Mouse (Mus musculus) myocyte (in vitro differentiated cells): ENCODE results near the gene Pan3. TPM values are rescaled to one million over a fixed set of nuclear protein-coding genes. Genes with fewer than 3 reads are reported as not detected.

Source experiments
- H3K27me3 ChIP-seq: one replicate; pipeline ENCODE4 v1.6.1; 2011; ENCODE audit not compliant: control insufficient read depth, insufficient read depth, insufficient read length
- H3K36me3 ChIP-seq: one replicate; pipeline ENCODE4 v1.6.1; 2011; ENCODE audit not compliant: control insufficient read depth, insufficient read depth
- H3K4me2 ChIP-seq: one replicate; pipeline ENCODE4 v1.6.1; 2011; ENCODE audit warnings: low read depth, control low read depth
- H3K4me3 ChIP-seq: one replicate; pipeline ENCODE4 v1.5.1; 2011; ENCODE audit warnings: mild to moderate bottlenecking, control low read depth, moderate library complexity
- H3K79me2 ChIP-seq: one replicate; pipeline ENCODE4 v1.6.1; 2011; ENCODE audit not compliant: control insufficient read depth, insufficient read depth
- H3ac ChIP-seq: one replicate; pipeline ENCODE4 v1.6.1; 2011; ENCODE audit not compliant: control insufficient read depth, insufficient read length
- CEBPB ChIP-seq: IDR thresholded peaks from 2 replicates; pipeline ENCODE4 v1.6.1; 2011; ENCODE audit warnings: mild to moderate bottlenecking, moderate library complexity; ENCODE audit not compliant: poor library complexity, insufficient read depth, severe bottlenecking
- E2F4 ChIP-seq: IDR thresholded peaks from one replicate; pipeline ENCODE4 v1.6.1; 2011; ENCODE audit warnings: mild to moderate bottlenecking, control low read depth, moderate library complexity; ENCODE audit not compliant: insufficient read depth
- MAX ChIP-seq: IDR thresholded peaks from one replicate; pipeline ENCODE4 v1.6.1; 2011; ENCODE audit warnings: low read depth, mild to moderate bottlenecking, control low read depth
- MYOD1 ChIP-seq, 3 experiments: IDR thresholded peaks; one replicate each; pipeline ENCODE4 v1.6.1; 2011; ENCODE audit warnings: control low read depth in 2 of 3, low read depth in 2 of 3, mild to moderate bottlenecking in 2 of 3, moderate library complexity in 1 of 3; ENCODE audit not compliant: insufficient read length in 2 of 3, control insufficient read depth in 1 of 3
- MYOG ChIP-seq, 3 experiments: IDR thresholded peaks; one replicate each; pipeline ENCODE4 v1.6.1; 2011; ENCODE audit warnings: control low read depth in 2 of 3, low read depth in 2 of 3, mild to moderate bottlenecking in 2 of 3; ENCODE audit not compliant: insufficient read length in 2 of 3, control insufficient read depth in 1 of 3, insufficient read depth in 1 of 3
- POLR2A ChIP-seq: IDR thresholded peaks from one replicate; pipeline ENCODE4 v1.6.1; 2011; ENCODE audit warnings: low read depth, mild to moderate bottlenecking, control low read depth, moderate library complexity; ENCODE audit not compliant: insufficient read length
- POLR2AphosphoS2 ChIP-seq: IDR thresholded peaks from one replicate; pipeline ENCODE4 v1.6.1; 2011; ENCODE audit warnings: low read depth, control low read depth; ENCODE audit not compliant: insufficient read length
- REST ChIP-seq: IDR thresholded peaks from one replicate; pipeline ENCODE4 v1.6.1; 2011; ENCODE audit warnings: mild to moderate bottlenecking, control low read depth, moderate library complexity; ENCODE audit not compliant: insufficient read depth, insufficient read length
- SRF ChIP-seq: IDR thresholded peaks from one replicate; pipeline ENCODE4 v1.6.1; 2011; ENCODE audit warnings: low read depth; ENCODE audit not compliant: control insufficient read depth, insufficient read length
- TCF12 ChIP-seq: IDR thresholded peaks from one replicate; pipeline ENCODE4 v1.6.1; 2011; ENCODE audit warnings: mild to moderate bottlenecking, control low read depth; ENCODE audit not compliant: poor library complexity, insufficient read depth, severe bottlenecking
- TCF3 ChIP-seq: IDR thresholded peaks from one replicate; pipeline ENCODE4 v1.6.1; 2011; ENCODE audit warnings: low read depth, control low read depth; ENCODE audit not compliant: insufficient read length
- USF1 ChIP-seq: IDR thresholded peaks from one replicate; pipeline ENCODE4 v1.6.1; 2011; ENCODE audit warnings: low read depth, mild to moderate bottlenecking, control low read depth, moderate library complexity
- polyA plus RNA-seq: library from polyadenylated mRNA; unstranded; fragments of >200 nt; fragmentation: generic; extraction: Trizol; gene quantifications from one replicate; pipeline ENCODE4 v1.2.1, GENCODE M21; 2012; ENCODE audit warnings: missing spikeins

The Pan3 gene
- polyA plus RNA-seq, 1 experiment = 10.9 TPM

DNA sequence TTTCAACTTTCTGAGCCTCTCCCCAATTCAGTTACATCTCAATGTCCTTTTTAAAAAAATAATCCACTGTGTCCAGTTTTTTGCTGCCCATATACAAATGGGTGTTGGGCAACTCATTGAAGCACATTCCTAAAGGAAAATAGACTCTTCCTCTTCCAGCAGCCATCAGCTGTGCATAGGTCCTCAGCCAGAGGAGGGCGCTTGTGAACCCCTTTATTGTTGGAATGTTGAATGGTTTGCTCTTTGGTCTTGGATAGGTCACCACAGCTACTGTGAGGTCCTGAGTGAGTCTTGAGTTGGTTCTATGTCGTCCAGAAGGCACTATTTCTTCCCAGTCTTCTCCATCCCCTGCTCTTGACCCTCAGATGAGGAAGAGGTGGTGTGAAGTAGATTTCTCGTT is 54.2 kb downstream of the Pan3 start:
- TF ChIP-seq REST = no peak
- TF ChIP-seq USF1 = no peak
- TF ChIP-seq MYOD1 (IDR thresholded peaks at IDR 0.05; ENCODE audit: control insufficient read depth in 1 of 3, insufficient read length in 2 of 3, low read depth in 2 of 3) = no peak
- TF ChIP-seq POLR2A = no peak
- no peak for TF ChIP-seq CEBPB
- TF ChIP-seq TCF12 = no peak
- no peak for TF ChIP-seq MYOG (IDR thresholded peaks at IDR 0.05; ENCODE audit: control insufficient read depth in 1 of 3, insufficient read depth in 1 of 3, insufficient read length in 2 of 3, low read depth in 2 of 3)
- TF ChIP-seq SRF = no peak
- no peak for TF ChIP-seq POLR2AphosphoS2
- no peak for TF ChIP-seq MAX
- no peak for TF ChIP-seq E2F4
- no peak for TF ChIP-seq TCF3
- H3K36me3 ChIP-seq = peaks cover 5% of the 10 kb centered on the region
- peaks cover 32% of the 10 kb centered on the region for H3K79me2 ChIP-seq
- no peak overlapping the region for H3ac ChIP-seq
- H3K27me3 ChIP-seq = no peaks in the 10 kb centered on the region
- H3K4me2 ChIP-seq = no peak overlapping the region
- H3K4me3 ChIP-seq = no peak overlapping the region

DNA sequence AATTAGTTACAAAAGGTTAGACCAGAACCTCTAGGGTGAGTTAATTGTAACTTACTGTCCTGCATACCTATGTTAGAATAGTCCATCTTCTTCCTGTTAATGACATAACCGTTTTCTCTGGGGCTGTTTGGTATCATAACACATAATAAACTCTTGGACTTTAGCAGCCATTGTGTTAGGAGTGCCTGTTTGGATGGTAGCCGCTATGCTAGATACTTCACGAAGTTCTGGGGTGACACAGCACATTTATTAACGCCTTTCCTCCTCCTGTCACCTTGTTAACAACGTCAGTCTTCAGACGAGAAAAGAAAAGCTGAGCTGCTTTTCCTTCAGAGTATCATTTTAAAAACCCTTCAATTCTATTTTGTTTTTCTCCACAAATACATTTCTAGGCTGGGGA is 59.3 kb downstream of the Pan3 start:
- Histone ChIP-seq H3K4me3 (no peak overlapping the region), H3K79me2 (peaks cover 25% of the 10 kb centered on the region), H3ac (no peak overlapping the region), H3K4me2 (no peak overlapping the region), H3K27me3 (no peaks in the 10 kb centered on the region), H3K36me3 (peaks cover 9% of the 10 kb centered on the region)
- TF ChIP-seq MYOD1 (IDR thresholded peaks at IDR 0.05; ENCODE audit: control insufficient read depth in 1 of 3, insufficient read length in 2 of 3, low read depth in 2 of 3) = no peak
- no peak for TF ChIP-seq POLR2AphosphoS2
- no peak for TF ChIP-seq REST
- TF ChIP-seq POLR2A = no peak

DNA sequence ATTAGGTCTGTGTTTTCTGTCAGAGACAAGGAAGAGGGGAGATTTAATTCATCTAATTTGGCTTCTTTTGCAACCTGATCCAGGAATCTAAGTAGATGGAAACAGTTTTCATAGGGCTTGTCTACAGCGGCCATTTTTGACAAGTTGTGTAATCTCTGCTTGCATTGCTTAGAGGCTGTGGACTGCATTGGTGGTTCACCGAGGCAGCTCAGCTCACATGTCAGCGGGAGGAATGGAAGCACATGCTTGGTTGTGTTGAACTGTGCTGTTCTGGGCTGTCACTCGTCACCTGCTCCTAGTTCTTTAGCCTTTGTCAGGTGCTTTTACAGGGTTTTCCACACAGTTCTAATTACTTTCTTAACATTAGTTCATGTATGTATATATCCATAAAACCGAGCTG is 60.9 kb downstream of the Pan3 start:
- H3K79me2 ChIP-seq = peaks cover 12% of the 10 kb centered on the region
- H3ac ChIP-seq = no peak overlapping the region
- peaks cover 9% of the 10 kb centered on the region for H3K36me3 ChIP-seq
- TF ChIP-seq CEBPB (no peak), MYOD1 (IDR thresholded peaks at IDR 0.05; ENCODE audit: control insufficient read depth in 1 of 3, insufficient read length in 2 of 3, low read depth in 2 of 3) (no peak), POLR2A (no peak), TCF3 (no peak), MYOG (IDR thresholded peaks at IDR 0.05; ENCODE audit: control insufficient read depth in 1 of 3, insufficient read depth in 1 of 3, insufficient read length in 2 of 3, low read depth in 2 of 3) (no peak), SRF (no peak), TCF12 (no peak), REST (no peak), POLR2AphosphoS2 (no peak), USF1 (no peak)
- H3K4me3 ChIP-seq = no peak overlapping the region
- H3K27me3 ChIP-seq = no peaks in the 10 kb centered on the region
- H3K4me2 ChIP-seq = no peak overlapping the region

DNA sequence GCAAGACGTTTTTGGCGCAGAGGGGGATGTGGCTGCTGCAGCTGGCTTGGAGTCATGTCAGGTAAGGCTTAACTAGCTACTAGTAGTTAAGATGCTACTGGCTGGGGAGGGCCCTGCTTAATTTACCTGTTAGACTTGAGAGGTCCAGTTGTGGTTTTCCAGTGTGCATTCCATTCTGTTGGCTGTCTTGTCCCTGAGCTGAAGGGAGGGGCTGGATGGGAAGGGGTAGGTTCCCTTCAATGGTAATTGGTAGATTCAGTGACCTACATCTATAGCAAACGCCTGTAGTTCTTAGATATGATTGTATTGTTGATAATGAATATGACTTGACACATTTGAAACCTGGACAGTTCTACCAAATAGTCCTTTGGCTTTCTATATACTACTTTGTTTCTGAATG is 62.5 kb downstream of the Pan3 start:
- no peak overlapping the region for H3K4me2 ChIP-seq
- H3K79me2 ChIP-seq = peaks cover 8% of the 10 kb centered on the region
- H3K4me3 ChIP-seq = no peak overlapping the region
- no peaks in the 10 kb centered on the region for H3K27me3 ChIP-seq
- TF ChIP-seq SRF (no peak), MAX (no peak), MYOG (IDR thresholded peaks at IDR 0.05; ENCODE audit: control insufficient read depth in 1 of 3, insufficient read depth in 1 of 3, insufficient read length in 2 of 3, low read depth in 2 of 3) (no peak), REST (no peak), TCF12 (no peak), E2F4 (no peak)
- H3K36me3 ChIP-seq = peaks cover 9% of the 10 kb centered on the region
- H3ac ChIP-seq = no peak overlapping the region

DNA sequence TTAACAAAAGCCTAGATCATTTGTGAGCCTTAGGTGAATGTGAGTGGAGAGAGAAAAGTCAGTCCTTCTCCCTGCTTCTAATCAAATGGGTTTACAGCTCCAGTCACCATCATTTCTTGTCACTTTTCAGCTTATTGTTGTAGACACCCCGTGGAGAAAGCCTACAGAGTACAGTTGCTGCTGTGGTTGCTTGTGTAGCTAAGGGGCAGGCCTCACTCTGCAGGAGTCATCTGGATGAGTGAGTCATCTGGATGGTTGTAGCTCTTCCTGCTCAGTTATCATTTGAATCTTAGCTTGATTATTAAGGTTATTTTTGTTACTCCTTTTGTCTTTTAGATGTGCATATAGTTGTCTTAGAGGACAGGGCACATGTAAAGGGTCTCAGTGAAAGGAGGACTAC is 63.2 kb downstream of the Pan3 start:
- Histone ChIP-seq H3K36me3 (peaks cover 9% of the 10 kb centered on the region), H3K4me2 (no peak overlapping the region), H3K27me3 (no peaks in the 10 kb centered on the region), H3K79me2 (peaks cover 4% of the 10 kb centered on the region), H3K4me3 (no peak overlapping the region), H3ac (no peak overlapping the region)
- TF ChIP-seq POLR2A = no peak
- TF ChIP-seq MYOD1 (IDR thresholded peaks at IDR 0.05; ENCODE audit: control insufficient read depth in 1 of 3, insufficient read length in 2 of 3, low read depth in 2 of 3) = no peak

DNA sequence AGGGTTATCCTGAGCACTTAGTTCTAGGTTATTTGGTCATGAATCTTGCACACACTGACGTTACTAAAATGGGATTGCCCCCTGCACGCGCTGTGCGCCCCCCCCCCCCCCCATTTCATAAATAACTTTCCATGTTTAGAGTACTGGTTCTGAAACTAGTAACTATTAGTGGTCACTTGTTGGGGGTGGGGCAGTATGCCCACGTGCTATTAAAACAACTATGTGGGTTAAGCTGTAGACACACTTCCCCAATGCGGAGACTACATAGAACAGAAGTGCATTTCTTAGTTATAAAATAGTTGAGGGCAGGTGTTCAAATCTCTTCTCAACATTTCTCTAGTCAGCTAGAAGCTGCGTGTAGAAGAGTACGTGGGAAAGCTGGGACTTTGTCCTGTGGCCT is 63.7 kb downstream of the Pan3 start:
- TF ChIP-seq CEBPB (no peak), MYOD1 (IDR thresholded peaks at IDR 0.05; ENCODE audit: control insufficient read depth in 1 of 3, insufficient read length in 2 of 3, low read depth in 2 of 3) (no peak), MAX (no peak), SRF (no peak), USF1 (no peak), E2F4 (no peak), POLR2AphosphoS2 (no peak), MYOG (IDR thresholded peaks at IDR 0.05; ENCODE audit: control insufficient read depth in 1 of 3, insufficient read depth in 1 of 3, insufficient read length in 2 of 3, low read depth in 2 of 3) (no peak), TCF3 (no peak), POLR2A (no peak), REST (no peak), TCF12 (no peak)
- H3K4me2 ChIP-seq = no peak overlapping the region
- no peak overlapping the region for H3ac ChIP-seq
- peaks cover 9% of the 10 kb centered on the region for H3K36me3 ChIP-seq
- no peaks in the 10 kb centered on the region for H3K27me3 ChIP-seq
- peaks cover 4% of the 10 kb centered on the region for H3K79me2 ChIP-seq
- H3K4me3 ChIP-seq = no peak overlapping the region
